Mouse (Mus musculus) natural killer cell, adult 2 months (primary cell): ENCODE data around the gene Tec.

Source experiments
- DNase-seq, 2 experiments: peaks; one replicate each; pipeline ENCODE4 v3.0.0; 2022; ENCODE audit warnings: low spot score in 2 of 2

Gene Tec

DNA sequence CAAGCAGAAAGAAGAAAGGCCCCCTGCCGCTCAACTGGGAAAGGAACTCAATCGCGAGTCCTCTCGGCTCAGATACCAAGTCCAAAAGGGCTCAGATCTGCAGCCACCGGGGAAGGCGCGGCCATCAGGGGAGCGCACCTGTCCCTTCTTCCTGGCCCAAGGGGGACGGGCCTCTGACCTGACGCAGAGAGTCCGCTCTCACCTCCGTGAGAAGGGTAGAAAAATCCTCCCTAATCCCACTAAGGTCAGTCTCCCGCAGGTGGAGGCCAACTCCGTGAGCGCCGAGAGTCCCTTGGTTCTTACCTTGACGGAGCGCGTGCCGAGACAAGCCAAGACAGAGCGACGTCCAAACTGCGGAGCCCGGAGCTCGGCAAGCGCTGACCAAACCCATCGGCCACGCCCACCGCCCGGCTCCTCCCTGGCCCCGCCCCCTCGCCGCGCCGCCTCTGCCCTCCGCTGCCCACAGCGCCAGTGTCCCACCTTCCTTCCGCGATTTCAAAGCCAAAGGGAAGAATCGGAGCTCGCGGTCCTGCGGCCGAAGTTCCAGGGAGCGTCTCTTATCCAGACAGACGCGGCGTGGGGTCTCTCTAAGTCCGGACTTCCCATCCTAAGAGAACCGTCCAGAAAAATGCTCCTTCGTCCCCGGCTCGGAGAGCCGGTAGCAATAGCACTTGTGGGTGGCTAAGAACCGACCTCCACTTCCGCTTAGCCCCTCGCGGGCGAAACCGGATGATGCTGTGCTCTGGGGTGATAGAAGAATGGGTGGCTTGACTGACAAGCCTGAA lies at the start of gene Tec:
Tec (minus strand) TSS at position 393 of the 785 bp plus-strand sequence.
- DNase-seq: peak; percentile 92 to 95

DNA sequence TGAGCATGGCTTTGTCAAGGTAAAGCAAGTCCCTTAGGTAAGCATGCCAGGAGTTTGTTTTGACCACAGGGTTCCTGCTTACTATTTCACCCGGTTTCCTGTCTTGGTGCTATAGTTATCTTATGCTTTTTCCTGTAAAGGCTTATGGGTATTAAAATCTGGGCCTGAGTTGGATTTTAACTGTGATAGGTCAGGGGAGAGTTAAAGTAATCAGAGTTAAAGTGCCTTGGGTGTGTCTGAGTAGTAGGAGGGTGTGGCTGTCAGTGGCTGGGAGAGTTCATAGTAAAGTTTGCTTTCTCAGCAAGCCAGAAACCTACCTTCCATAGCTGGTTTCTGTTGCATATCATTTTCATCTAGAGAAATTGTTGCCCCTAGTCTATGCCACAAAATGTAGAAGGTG lies 48.6 kb upstream of the Tec start:
- no peak for DNase-seq

DNA sequence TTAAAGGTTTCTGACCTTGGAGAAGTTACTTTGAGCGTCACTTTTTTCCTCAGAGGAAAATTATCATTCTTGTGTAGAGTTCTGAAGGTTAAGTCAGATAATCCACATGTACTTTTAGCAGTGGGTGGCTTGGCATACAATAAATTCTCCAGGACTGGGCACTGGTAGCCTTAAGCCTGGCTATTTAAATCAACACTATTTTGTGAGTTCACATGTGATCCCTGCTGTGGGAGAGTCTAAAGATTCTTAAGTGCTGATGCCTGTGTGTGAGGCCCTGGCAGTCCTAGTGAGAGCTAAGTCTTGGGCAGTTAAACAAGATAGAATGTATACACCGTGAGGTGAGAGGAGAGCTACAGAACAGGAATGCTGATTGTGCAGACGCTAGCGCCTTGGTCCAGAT lies 47.8 kb upstream of the Tec start:
- DNase-seq: no peak

GRCm38 (mm10) chr5:72914633-72915561 lies 46.6 kb upstream of the Tec start:
- peak; percentile 22 to 30 for DNase-seq

- peak; percentile 98 to 99 for DNase-seq
Measured at GRCm38 (mm10) chr5:72913648-72914557, 45.6 kb upstream of the Tec start, which contains the start of gene Slain2. Gene Slain2 (plus strand): TSS chr5:72914304.

DNA sequence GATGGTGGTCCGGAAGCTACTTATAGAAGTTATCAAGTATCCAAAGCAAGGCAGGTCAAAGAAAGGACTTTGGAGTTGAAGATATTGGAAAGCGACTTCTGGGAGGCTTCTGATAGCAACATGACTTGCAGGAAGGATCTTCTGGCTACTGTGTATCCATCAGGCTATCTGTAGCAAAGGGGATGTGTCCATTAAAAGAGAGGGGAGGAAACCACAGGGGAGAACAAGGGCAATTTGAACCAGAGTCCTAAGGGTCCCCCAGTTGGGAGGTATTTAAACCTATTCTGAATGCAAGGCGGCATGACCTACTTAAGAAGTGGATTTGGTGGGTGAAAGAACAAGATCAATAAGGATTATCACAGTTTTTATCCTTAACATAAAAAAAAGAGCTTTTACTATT lies 43.0 kb upstream of the Tec start:
- no peak for DNase-seq

GRCm38 (mm10) chr5:72910373-72910772 lies 42.1 kb upstream of the Tec start:
- DNase-seq: no peak

DNA sequence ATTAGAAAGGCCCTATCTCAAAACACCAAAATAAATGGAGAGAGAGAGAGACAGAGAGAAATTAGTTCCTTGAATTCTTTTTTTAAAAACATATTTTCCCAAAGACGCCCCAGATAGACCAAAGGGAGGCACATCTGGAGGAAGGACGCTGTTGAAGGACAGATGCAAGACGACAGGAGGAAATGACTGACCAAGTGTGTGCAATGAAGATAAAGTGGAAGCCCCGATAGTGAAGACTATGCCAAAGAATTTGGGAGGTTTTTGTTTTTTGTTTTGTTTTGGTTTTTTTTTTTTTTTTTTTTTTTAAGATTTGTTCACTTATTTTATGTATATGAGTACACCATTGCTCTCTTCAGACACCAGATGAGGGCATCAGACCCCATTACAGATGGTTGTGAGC lies 41.1 kb upstream of the Tec start:
- DNase-seq: no peak

- no peak for DNase-seq
Measured at GRCm38 (mm10) chr5:72908324-72908936, 40.1 kb upstream of the Tec start.

DNA sequence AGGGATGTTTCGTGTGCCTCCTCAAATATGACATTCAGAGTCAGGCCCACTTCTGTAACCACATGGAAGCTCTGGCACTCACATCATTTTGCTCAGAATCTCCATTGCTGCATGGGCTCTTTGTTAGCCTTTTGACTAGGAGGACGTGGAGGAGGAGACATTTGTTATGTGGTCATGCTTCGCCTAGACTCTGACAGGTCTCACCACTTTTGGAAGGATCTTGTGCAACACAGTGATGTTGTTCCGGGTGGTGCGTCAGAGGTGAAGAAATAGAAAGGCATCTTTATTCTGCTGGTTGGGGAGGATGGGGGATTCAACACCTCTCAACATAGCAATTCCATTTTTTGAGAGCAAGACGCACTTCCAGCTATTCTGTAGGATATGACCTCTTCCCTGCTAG lies 39.1 kb upstream of the Tec start:
- DNase-seq: no peak

- DNase-seq: no peak
Measured at GRCm38 (mm10) chr5:72904903-72905790, 36.9 kb upstream of the Tec start.

- DNase-seq: no peak
Measured at GRCm38 (mm10) chr5:72902876-72903516, 34.7 kb upstream of the Tec start.

GRCm38 (mm10) chr5:72902312-72902711 lies 34.0 kb upstream of the Tec start:
- DNase-seq: no peak

- no peak for DNase-seq
Measured at GRCm38 (mm10) chr5:72901866-72902265, 33.6 kb upstream of the Tec start.

GRCm38 (mm10) chr5:72899255-72899654 lies 31.0 kb upstream of the Tec start:
- DNase-seq: no peak

DNA sequence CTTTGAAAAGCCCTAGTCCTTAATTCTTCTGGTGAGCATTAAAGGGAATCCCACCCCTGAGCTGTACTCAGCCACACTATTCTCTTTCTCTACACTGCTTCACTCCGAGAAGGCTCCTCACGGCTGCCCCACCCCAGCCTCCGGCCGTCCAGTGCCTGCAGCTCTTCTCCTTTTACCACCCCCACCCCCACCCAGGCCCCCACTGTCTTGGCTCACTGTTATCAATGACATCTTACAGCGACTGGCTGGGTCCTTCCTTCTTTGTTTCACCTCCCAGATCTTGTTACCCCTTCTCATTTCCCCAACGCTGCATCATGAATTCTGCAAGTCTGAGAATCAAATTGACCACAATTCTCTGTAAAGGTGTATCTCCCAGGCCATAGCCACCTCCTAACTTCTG lies 29.7 kb upstream of the Tec start:
- DNase-seq: no peak

DNA sequence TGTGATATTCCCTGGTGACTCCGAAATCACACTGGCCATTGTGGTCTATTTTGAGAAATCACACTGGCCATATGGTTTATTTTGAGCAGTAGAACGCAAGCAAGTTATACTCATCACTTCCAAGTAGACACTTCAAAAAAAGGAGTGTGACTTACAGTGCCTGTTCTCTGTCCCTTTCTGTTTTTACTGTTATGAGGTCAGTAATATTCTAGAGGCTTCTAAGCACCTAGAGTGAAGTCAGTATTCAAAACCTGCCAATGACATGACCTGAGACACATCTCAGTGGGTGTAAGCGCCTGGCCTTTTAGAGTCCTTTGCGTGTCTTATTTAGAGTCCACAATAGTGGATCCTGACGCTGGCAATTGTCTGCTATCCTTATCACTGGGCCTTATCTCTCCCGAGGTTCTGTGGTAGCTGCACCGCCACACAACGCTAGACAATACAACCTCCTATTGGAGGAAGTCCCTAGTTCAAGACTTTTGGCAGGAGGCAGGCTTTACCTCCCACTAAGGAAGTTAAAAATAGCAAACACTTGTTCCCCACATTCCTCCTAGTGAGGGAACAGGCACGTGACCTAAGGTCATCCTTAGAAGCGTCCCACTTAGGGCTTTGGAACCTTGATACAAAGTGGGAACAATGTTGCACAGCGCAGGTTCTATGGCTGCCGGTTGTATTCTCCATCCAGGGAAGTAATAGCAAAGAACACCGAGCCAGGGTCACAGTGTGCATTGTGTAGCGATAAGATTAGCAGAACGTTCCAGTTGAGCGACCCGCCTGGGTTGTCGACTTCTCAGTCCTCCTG lies 28.4 kb upstream of the Tec start:
- DNase-seq: no peak

DNA sequence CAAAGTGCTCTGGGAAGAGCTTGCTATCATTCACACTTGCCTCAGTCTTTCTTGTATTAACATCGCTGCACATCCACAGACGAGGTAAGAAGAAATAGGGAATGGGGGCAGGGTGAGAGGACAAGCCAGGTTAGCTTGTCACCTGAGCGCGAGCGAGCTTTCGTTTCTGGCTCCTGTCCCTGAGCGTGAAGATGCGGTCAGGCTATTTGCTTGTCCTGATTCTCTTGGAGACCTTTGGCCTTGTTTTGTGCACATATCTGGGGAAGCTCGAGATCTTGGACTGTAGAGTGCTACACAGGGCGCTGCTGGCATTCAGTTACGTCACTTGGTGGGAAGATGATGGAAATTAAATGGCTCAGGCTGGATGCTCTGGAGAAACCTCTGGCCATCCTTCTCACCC lies 27.0 kb upstream of the Tec start:
- DNase-seq: no peak

- DNase-seq: peak in 1 of 2 experiments; percentile 48
Measured at GRCm38 (mm10) chr5:72893987-72894386, 25.7 kb upstream of the Tec start.
